Mouse (Mus musculus) intestine, embryonic 14.5 days (tissue): ENCODE measurements around the gene Adgra3. TPM values are rescaled to one million over a fixed set of nuclear protein-coding genes. Genes with fewer than 3 reads are reported as not detected.

Experiments used
- ATAC-seq: fragments of 200-750 bp; cut with Nextera tagmentation; replicated peaks from 2 replicates; pipeline ENCODE4 v1.8.0; 2017; ENCODE audit warnings: low read depth, moderate number of reproducible peaks, moderate TSS enrichment, moderate library complexity; ENCODE audit not compliant: low FRiP score, low TSS enrichment
- DNase-seq: peaks from one replicate; pipeline ENCODE4 v3.0.0-alpha.2; 2018; ENCODE audit warnings: low spot score
- H3K27ac ChIP-seq: fragments of 300-500 bp; sonication (generic); 2 replicates; pipeline ENCODE4 v1.5.1; 2014; ENCODE audit warnings: low read depth, mild to moderate bottlenecking, control low read depth
- H3K27me3 ChIP-seq: fragments of 300-500 bp; sonication (generic); replicated peaks from 2 replicates; pipeline ENCODE4 v1.6.1; 2014; ENCODE audit warnings: low read length, control low read depth; ENCODE audit not compliant: control insufficient read depth, insufficient read depth
- H3K36me3 ChIP-seq: fragments of 300-500 bp; sonication (generic); 2 replicates; pipeline ENCODE4 v1.6.1; 2014; ENCODE audit warnings: low read length, control low read depth; ENCODE audit not compliant: control insufficient read depth, insufficient read depth
- H3K4me1 ChIP-seq: fragments of 300-500 bp; sonication (generic); replicated peaks from 2 replicates; pipeline ENCODE4 v1.6.1; 2014; ENCODE audit warnings: low read length, control low read depth, mixed read lengths; ENCODE audit not compliant: control insufficient read depth, insufficient read depth
- H3K4me2 ChIP-seq: fragments of 300-500 bp; sonication (generic); 2 replicates; pipeline ENCODE4 v1.6.1; 2014; ENCODE audit warnings: low read length
- H3K4me3 ChIP-seq: fragments of 300-500 bp; sonication (generic); 2 replicates; pipeline ENCODE4 v1.5.1; 2014; ENCODE audit warnings: low read depth, low read length, control low read depth, mixed read lengths
- H3K9ac ChIP-seq: fragments of 300-500 bp; sonication (generic); 2 replicates; pipeline ENCODE4 v1.6.1; 2014; ENCODE audit warnings: mild to moderate bottlenecking, low read length
- H3K9me3 ChIP-seq: fragments of 300-500 bp; sonication (generic); 2 replicates; pipeline ENCODE4 v1.6.1; 2016; ENCODE audit warnings: low read length, control low read depth; ENCODE audit not compliant: control insufficient read depth
- WGBS: fragments of 180-500 bp; shearing (Covaris S2); extraction: QIAGEN DNeasy Blood & Tissue Kit; methylation state at CpG from one replicate; pipeline ENCODE4 v1.1.7; 2014; 5-methylcytosine and 5-hydroxymethylcytosine counted together
- polyA plus RNA-seq: library from polyadenylated mRNA; unstranded; fragments of >200 nt; fragmentation: Nextera tagmentation; extraction: Ambion mirVana; gene quantifications from 2 replicates; pipeline ENCODE4 v1.2.1, GENCODE M21; 2014

The Adgra3 gene
- polyA plus RNA-seq, 1 experiment from 2014 or later: 34.9 TPM

GRCm38 (mm10) chr5:50002269-50002668 is 56.5 kb downstream of the Adgra3 start:
- 85% methylated on average over 6 of the region's 6 CpGs for WGBS
- Histone ChIP-seq H3K4me1 (0 out of 2 replicates have a peak, but pooled peaks cover 4% of the 10 kb centered on the region), H3K27me3 (no peaks in the 10 kb centered on the region), H3K9me3 (no peaks in the 10 kb centered on the region), H3K4me2 (no peak overlapping the region), H3K27ac (no peak overlapping the region), H3K36me3 (peaks cover 37% of the 10 kb centered on the region), H3K9ac (no peak overlapping the region), H3K4me3 (no peak overlapping the region)
- ATAC-seq (0 out of 2 replicates have a peak, but pooled peaks have one; percentile 30), DNase-seq (no peak)

GRCm38 (mm10) chr5:49999764-50000163 is 59.0 kb downstream of the Adgra3 start:
- 42% methylated on average over 9 of the region's 9 CpGs for WGBS
- no peak overlapping the region for H3K4me3 ChIP-seq
- H3K27ac ChIP-seq: no peak overlapping the region
- no peak overlapping the region for H3K4me2 ChIP-seq
- H3K36me3 ChIP-seq: peaks cover 17% of the 10 kb centered on the region
- H3K4me1 ChIP-seq: 0 out of 2 replicates have a peak, but pooled peaks cover 4% of the 10 kb centered on the region
- H3K9ac ChIP-seq: no peak overlapping the region
- no peaks in the 10 kb centered on the region for H3K27me3 ChIP-seq
- DNase-seq (no peak), ATAC-seq (no peak; the same call in 1 of the 2 replicates)
- no peaks in the 10 kb centered on the region for H3K9me3 ChIP-seq

- Histone ChIP-seq H3K4me2 (no peak overlapping the region), H3K36me3 (peaks cover 12% of the 10 kb centered on the region), H3K9ac (no peak overlapping the region), H3K27me3 (no peaks in the 10 kb centered on the region), H3K4me3 (no peak overlapping the region), H3K27ac (no peak overlapping the region), H3K9me3 (no peaks in the 10 kb centered on the region), H3K4me1 (0 out of 2 replicates have a peak, but pooled peaks cover 4% of the 10 kb centered on the region)
- DNase-seq (no peak), ATAC-seq (no peak)
- 91% methylated on average over 6 of the region's 6 CpGs for WGBS
These were observed 61.8 kb downstream of the Adgra3 start for GRCm38 (mm10) chr5:49997019-49997418.

GRCm38 (mm10) chr5:49996457-49996856 is 62.3 kb downstream of the Adgra3 start:
- Histone ChIP-seq H3K36me3 (peaks cover 12% of the 10 kb centered on the region), H3K9ac (no peak overlapping the region), H3K27ac (no peak overlapping the region), H3K4me2 (no peak overlapping the region), H3K4me1 (0 out of 2 replicates have a peak, but pooled peaks cover 4% of the 10 kb centered on the region), H3K9me3 (no peaks in the 10 kb centered on the region), H3K4me3 (no peak overlapping the region), H3K27me3 (no peaks in the 10 kb centered on the region)
- DNase-seq (no peak), ATAC-seq (no peak)
- WGBS: 54% methylated on average over 11 of the region's 11 CpGs

DNA sequence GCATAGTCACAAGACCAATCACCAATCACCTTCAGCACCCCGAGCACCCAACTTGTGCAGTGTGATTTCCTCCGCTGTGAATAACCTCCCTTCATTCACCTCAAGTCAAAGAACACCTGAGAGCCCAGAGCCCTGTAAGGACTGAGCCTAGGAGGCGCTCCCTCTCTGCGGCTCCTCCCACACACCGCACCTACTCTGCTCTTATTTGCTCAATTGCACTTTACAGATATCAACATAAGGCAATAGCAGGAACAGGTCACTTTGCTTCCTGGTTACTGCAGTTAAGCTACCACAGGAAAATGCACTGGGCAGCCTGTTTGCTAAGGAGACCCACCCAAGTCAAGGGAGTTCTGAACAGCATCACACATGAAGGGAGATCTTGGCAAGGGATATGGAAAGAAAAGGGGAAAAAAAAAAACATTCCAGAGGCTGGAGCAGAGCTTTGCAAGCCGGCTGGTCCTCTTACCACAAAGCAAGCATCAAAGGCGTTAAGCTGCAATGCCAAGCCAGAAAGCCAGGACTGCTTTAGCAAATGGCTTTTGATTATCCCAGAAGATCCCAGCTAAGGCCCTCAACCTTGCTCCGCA is 68.0 kb downstream of the Adgra3 start:
- Histone ChIP-seq H3K4me1 (no peaks in the 10 kb centered on the region), H3K27ac (no peak overlapping the region; the same call in 1 of the 2 replicates), H3K4me3 (no peak overlapping the region), H3K9me3 (no peaks in the 10 kb centered on the region), H3K9ac (no peak overlapping the region), H3K4me2 (no peak overlapping the region), H3K27me3 (no peaks in the 10 kb centered on the region), H3K36me3 (peaks cover 13% of the 10 kb centered on the region)
- DNase-seq (no peak), ATAC-seq (peak; percentile 92)
- WGBS: 78% methylated on average over 8 of the region's 8 CpGs

GRCm38 (mm10) chr5:49988015-49988798 is 70.6 kb downstream of the Adgra3 start:
- no peak for ATAC-seq

DNA sequence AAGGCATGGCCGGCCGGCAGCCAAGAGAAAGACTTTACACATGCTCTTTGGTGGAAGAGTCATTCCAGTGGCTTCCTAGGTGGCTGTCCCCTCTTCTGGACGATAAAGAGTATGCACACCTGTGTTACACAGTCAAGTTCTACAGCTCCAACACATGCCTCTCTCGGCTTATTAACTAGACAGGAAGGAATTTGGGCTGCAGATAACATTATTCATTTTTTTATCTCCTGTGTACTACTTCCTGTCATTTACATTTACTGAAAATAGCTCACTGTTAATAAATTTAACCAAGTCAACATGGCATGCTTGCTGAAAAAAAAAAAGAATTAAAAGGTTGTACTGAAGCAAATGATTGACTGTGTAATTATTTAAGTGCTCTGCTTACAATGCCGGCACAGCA is 78.1 kb downstream of the Adgra3 start:
- 59% methylated on average over 5 of the region's 5 CpGs for WGBS
- no peak overlapping the region for H3K4me3 ChIP-seq
- no peak overlapping the region for H3K9ac ChIP-seq
- no peaks in the 10 kb centered on the region for H3K4me1 ChIP-seq
- no peaks in the 10 kb centered on the region for H3K9me3 ChIP-seq
- H3K36me3 ChIP-seq: peaks cover 28% of the 10 kb centered on the region
- H3K27ac ChIP-seq: no peak overlapping the region
- ATAC-seq: no peak
- H3K4me2 ChIP-seq: no peak overlapping the region
- no peak for DNase-seq
- no peaks in the 10 kb centered on the region for H3K27me3 ChIP-seq

More at GRCm38 (mm10) chr5:49988015-49988798, 70.6 kb downstream of the Adgra3 start:
- Histone ChIP-seq H3K4me2 (no peak overlapping the region), H3K9me3 (no peaks in the 10 kb centered on the region), H3K4me1 (no peaks in the 10 kb centered on the region), H3K27ac (no peak overlapping the region), H3K9ac (no peak overlapping the region), H3K36me3 (peaks cover 32% of the 10 kb centered on the region), H3K4me3 (no peak overlapping the region), H3K27me3 (no peaks in the 10 kb centered on the region)
- WGBS: 82% methylated on average over 10 of the region's 10 CpGs
- DNase-seq: no peak

DNA sequence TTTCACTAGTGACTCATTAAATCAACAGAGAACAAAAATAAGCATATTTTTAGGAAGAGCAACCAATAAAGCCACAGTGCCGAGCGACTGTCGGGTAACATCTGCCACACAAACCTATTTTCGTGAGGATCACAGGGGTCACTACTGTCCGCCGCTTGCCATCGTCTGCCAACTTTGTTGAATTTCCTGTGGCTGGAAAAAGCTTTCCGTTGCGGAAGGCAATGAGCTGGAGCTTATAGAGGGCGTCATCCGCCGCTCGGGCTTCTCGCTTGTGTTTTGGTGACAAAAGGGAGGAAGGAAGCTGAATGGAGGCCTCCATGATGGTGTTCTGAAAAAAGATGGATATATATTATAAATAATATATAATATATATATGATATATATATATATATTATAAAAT is 79.6 kb downstream of the Adgra3 start:
- H3K27me3 ChIP-seq: no peaks in the 10 kb centered on the region
- no peak overlapping the region for H3K4me2 ChIP-seq
- DNase-seq (no peak), ATAC-seq (no peak)
- no peaks in the 10 kb centered on the region for H3K4me1 ChIP-seq
- no peak overlapping the region for H3K4me3 ChIP-seq
- peaks cover 33% of the 10 kb centered on the region for H3K36me3 ChIP-seq
- H3K27ac ChIP-seq: no peak overlapping the region
- H3K9me3 ChIP-seq: no peaks in the 10 kb centered on the region
- no peak overlapping the region for H3K9ac ChIP-seq
- 92% methylated on average over 14 of the region's 14 CpGs for WGBS
